Mouse (Mus musculus) bone marrow, adult 2 months (tissue): Measurements from ENCODE around the gene Cep89.

Experiments used
- CTCF ChIP-seq: fragments of 200-500 bp; IDR thresholded peaks from 2 replicates; pipeline ENCODE4 v1.5.1; 2011; ENCODE audit warnings: low read length, control low read depth; ENCODE audit not compliant: control insufficient read depth, insufficient read depth
- POLR2A ChIP-seq: fragments of 200-500 bp; IDR thresholded peaks from 2 replicates; pipeline ENCODE4 v1.6.1; 2011; ENCODE audit warnings: low read depth, mild to moderate bottlenecking, control low read depth, low read length, borderline replicate concordance; ENCODE audit not compliant: control insufficient read depth

DNA sequence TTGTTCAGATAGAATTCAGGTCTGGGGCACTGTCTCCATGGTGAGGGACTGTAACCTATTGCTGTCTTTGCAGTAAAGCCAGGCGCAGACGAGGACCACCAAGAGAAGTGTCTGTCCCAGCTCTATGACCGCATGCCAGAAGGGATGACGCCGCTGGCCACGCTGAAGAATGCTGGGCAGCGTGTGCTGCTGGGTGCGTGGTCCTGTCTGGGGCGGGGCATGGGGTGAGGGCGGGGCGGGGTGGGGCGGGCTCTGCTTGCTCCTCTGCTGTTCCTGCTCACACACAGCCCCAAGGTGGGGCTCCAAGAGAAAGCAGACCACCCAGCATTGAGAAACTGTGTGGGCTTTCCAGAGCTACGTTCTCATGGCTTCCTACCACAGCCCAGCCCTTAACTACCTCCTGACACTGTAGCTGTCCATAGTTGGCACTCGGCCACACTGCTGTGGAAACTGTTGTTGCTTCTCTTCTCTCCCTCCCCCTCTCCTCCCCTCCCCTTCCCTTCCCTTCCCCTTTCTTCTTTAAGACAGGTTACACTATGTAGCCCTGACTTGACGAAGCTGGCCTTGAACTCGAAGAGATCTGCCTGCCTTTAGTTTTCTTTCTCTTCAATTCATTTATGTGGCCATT is 17.2 kb upstream of the Cep89 start:
- TF ChIP-seq POLR2A (no peak), CTCF (no peak)
